Mouse (Mus musculus) heart, postnatal 0 days (tissue): Measurements from ENCODE around the gene Prpf8.

Source experiments
- CTCF ChIP-seq: IDR thresholded peaks from 2 replicates; pipeline ENCODE4 v1.5.1; 2016; ENCODE audit warnings: antibody characterized with exemption, control low read depth, low read depth
- EP300 ChIP-seq: IDR thresholded peaks from 2 replicates; pipeline ENCODE4 v1.6.1; 2016; ENCODE audit warnings: antibody characterized with exemption, low read depth

DNA sequence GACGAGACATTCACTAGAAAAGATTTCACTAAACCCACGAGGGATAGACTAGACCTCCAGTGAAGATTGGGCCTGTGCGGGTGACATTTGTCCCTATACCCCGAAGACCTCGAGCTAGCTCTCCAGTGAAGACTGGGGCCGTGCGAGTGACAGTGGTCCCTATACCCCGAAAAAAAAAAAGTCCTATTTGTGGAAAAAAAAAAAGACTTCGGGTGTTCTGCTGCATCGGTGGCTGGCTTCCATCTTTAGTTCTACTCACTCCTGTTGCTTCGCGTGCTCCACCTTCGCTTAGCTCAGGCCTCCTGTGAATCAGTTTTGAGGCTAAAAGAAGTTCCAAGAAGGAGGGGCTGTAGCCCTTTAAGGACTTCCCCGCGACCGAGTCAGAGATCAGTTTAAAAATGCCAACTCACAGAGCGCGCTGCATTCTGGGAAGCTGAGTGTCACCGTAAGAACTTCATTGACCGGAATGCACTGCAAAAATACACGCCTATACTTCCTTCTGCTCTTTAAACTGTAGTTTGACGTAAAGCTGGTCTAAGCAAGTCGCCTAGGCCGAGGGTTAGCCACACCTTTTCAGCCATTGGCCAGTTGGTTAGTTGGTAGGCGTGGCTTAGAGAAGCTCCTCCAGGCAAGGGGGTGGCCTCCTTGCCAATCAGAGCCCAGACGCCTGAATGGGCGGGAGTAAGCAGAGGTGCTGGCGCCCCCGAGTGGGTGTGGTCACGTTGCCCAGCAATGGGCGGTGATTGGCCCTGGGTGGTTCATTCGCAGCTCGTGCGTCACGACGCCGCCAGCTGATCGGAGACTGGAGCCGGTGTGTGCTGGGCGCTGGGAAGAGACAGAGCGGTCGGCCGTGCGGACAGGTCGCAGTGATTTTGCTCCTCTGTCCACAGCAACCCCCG lies 25.5 kb upstream of the Prpf8 start, which contains the start of gene Tlcd2:
- no peak for TF ChIP-seq CTCF
- TF ChIP-seq EP300: peak; percentile 44
